Mouse (Mus musculus) urinary bladder, postnatal 4 days (tissue): Measurements from ENCODE around the gene Gm9767.

ENCODE experiments used
- DNase-seq, 2 experiments: peaks; one replicate each; pipeline ENCODE4 v3.0.0; 2021 to 2022; ENCODE audit warnings: low spot score in 2 of 2

Gm9767 gene

GRCm38 (mm10) chr10:26077671-26078481 lies at the start of gene Gm9767:
Gene Gm9767, plus strand, starts transcription at chr10:26078255.
- DNase-seq: no peak

DNA sequence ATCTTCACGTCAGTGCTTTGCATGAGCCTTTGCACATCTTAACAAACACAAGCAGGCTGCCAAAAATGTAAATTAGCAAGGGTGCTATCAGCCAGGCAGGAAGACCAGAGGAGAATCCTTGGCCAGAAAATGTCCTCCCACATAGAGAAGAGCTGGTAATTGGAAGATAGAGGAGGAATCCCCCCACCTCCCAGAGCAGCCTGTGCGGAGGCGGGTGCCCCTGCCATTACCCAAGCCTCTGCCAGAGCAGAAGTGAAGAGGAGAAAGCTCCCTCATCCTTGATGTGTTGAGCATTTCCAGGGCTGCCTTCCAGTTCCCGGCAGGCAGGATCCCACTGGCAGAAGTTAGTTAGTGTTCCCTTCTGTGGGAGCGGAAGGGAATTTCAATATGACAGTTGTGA lies 43.1 kb upstream of the Gm9767 start:
- DNase-seq: no peak

- no peak for DNase-seq
Measured at GRCm38 (mm10) chr10:26051177-26051576, 26.9 kb upstream of the Gm9767 start.

GRCm38 (mm10) chr10:26059662-26060307 lies 18.3 kb upstream of the Gm9767 start:
- DNase-seq: no peak

DNA sequence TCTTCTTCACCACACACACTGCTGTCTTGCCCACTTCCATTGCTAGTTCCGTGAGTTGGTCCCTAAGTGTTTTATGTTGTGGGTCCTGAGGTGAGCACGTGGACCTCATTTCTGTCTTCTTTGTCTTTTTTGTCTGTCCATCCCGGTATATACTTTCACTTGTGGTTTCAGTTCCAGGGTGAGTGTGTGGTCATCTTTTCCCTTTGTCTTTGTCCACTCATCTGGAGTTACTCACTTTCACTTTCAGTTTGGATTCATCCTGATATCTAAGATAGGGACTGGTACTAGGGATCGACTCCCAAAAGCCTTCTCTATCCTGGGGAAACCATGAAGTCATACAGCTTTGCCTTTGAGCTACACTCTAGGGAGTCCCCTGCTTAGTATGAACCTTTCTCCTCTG lies 15.0 kb upstream of the Gm9767 start:
- DNase-seq: no peak

DNA sequence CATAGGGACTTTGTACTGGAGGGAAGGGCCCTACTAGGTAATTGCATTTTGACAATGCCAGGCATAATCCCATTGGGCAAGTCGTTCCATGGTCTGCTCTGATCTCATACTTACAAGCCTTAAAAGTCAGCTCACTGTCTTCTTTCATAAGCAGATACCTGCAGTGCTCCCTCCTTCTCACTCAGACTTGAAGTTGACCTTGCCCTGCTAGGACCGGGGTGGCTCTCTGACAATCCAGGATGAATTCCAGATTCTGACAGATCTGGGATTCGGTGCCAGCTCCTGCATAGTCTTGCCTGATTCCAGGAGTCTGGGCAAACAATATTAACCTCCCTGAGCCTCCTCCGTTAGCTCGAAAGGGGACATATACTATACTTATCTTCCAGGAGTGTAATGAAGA lies 6.1 kb upstream of the Gm9767 start:
- no peak for DNase-seq

DNA sequence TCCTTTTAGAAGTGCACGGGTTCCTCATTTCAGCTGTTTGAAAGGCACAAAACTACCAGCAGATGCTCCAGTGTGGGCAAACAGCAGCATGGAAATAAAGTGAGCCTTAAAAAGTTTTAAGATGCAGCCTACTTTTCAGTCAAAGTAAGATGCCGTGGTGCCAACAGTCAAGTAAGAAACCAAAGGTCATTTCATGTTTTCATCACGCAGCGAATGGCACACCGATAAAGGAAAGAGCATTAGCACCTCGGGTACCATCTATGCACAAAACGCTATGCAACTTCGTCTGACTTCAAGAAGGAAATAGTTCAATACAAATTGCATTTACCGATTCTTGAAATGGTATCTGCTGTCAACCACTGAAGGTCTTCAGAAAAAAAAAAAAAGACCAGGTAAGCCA lies 1.1 kb upstream of the Gm9767 start:
- DNase-seq: no peak

GRCm38 (mm10) chr10:26078521-26079142 lies 577 bp downstream of the Gm9767 start, which contains the start of gene Tmem200a:
Gene Tmem200a, minus strand, starts transcription at chr10:26079052.
- peak; percentile 47 to 67 for DNase-seq

DNA sequence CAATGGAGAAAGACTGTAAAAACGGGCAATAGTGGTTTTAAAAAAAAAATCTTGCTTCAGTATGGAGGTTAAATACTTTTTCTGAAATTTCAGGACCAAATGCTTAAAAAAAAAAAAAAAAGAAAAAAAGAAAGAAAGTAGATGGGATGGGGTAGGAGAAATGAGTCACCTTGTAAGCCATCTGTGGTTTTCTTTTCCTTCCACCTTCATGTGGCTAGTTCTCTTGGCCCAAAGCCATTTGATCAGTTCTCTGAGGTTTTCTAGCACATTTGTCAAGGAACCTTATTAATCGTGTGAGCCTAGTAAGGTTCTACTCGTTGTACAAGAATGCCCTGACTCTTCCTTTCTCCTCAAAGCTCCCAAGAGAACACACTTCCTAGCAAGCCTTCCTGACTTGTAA lies 1.6 kb downstream of the Gm9767 start:
- DNase-seq: no peak

- DNase-seq: no peak
Measured at GRCm38 (mm10) chr10:26082081-26082480, 4.0 kb downstream of the Gm9767 start.

DNA sequence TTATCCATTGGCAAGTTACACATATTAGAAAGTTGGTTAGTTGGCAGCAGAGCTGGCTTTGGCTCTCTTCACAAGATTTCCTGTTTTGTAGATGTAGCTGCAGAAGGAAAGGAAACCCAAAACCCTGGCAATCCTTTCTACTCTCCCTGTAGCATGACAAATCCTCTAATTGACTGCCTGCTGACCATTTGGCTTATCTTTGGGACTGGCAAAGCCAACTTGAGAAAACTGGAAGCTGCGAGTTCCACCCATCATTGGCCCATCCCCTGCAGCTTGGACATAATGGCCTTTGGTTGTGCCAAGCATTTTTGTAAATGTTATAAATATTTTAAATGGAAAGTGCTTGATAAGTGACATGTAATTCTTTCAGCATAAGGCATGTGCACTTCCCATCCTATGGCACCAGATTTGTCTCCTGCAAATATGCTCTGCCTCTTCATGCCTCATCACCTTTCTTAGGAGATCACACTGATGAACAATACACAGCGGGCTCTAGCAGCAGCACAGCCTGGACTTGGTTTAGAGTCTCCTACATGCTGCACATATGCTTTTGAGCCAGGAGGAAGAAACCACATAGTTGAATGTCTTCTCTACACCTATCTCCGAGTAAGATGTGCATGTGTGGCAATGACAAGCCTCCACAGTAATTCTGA lies 25.4 kb downstream of the Gm9767 start:
- no peak for DNase-seq

DNA sequence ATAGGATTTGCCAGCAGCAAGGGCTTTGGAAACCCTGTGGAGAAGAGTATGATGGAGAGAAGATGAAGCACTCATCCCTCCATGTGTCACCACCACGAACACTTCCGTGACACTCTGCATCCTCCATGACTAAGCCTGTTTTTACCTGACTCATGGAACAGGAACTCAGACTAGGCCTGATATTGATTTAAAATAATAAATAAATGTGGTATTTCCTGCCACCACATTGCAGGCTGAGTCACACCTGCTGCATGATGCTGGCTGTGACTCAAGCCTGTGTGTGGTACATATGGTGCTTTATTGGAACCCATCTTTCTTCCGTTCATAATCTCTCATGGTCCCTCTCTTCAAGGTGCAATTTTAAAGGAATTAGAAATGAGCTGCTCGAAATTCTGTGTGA lies 36.4 kb downstream of the Gm9767 start:
- no peak for DNase-seq

- DNase-seq: no peak
Measured at GRCm38 (mm10) chr10:26119067-26119821, 41.2 kb downstream of the Gm9767 start.

- DNase-seq: no peak
Measured at GRCm38 (mm10) chr10:26119822-26120183, 41.7 kb downstream of the Gm9767 start.
